Comparison of ENCODE assay signal across 8 mouse cellular contexts in the genomic region with DNA sequence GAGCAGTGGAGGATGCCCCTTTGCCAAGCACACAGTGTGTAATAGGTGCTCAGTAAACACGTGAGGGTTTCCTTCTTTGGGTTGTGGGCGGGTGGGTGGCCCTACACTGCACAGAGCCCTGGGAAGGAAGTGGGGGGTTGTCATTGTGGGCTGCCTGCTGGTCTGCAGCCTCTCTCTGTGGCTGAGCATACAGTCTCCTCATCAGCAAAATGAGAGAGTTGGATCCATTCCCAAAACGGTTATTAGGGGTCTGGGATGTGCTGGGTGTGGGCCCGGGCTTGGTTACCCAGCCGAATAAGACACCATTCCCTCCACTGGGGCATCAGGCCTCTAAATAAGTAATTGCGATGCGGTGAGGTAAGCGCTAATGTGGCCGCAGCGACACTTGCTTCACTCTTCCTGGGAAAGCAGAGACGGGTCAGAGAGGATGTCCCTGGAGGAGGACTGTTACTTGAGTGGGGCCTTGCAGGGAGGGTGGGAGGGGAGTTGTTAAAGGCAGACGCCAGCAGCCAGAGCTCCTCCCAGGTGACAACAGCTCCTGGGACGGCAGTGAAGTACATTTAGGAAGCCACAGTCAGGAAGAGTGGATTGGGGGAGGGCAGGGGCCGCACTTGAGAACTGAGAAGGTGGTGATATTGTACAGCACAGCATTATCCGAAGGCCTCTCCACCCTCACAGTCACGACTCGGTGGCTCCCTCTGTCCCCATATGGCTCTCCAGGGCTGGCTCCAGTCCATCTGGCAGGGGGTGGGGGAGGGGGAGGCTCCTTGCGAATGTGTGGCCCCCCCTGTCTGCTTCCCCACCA. TPM values are rescaled to one million over a fixed set of nuclear protein-coding genes. Genes with fewer than 3 reads are reported as not detected.
DNase-seq lines count a peak whose midpoint lies in the region; ATAC-seq and TF ChIP-seq lines count a peak whose summit lies in the region.

No protein-coding gene starts in this region.

- no peak for TF ChIP-seq CTCF in layer of hippocampus, adult 2 months (conservative IDR thresholded peaks at IDR 0.05)
- no peak for TF ChIP-seq CTCF in kidney, adult 2 months (conservative IDR thresholded peaks at IDR 0.05; ENCODE audit: insufficient read depth, insufficient read length, low read depth, low read length)

- peak overlapping the region; percentile 91 for H3K4me2 ChIP-seq in hindbrain, embryonic 12.5 days (replicated peaks)
- peak overlapping the region; percentile 79 for H3K4me2 ChIP-seq in midbrain, embryonic 15.5 days

- peak; percentile 30 for ATAC-seq in hindbrain, embryonic 12.5 days (ENCODE audit: low FRiP score)
- peak; percentile 24 for ATAC-seq in midbrain, embryonic 15.5 days (replicated peaks)

- H3K4me3 ChIP-seq in embryonic facial prominence, embryonic 10.5 days: peak overlapping the region; percentile 36
- H3K4me3 ChIP-seq in hindbrain, embryonic 12.5 days: no peak overlapping the region
- H3K4me3 ChIP-seq in midbrain, embryonic 15.5 days: no peak overlapping the region
- H3K4me3 ChIP-seq in layer of hippocampus, adult 2 months: no peak overlapping the region
- H3K4me3 ChIP-seq in kidney, adult 2 months (ENCODE audit: insufficient read depth, low read depth, low read length): no peak overlapping the region

- no peak for TF ChIP-seq POLR2A in kidney, adult 2 months (IDR thresholded peaks at IDR 0.05; ENCODE audit: low read depth, low read length)

- H3K9ac ChIP-seq in hindbrain, embryonic 12.5 days: peak overlapping the region; percentile 3; the same call in 1 of the 2 replicates
- H3K9ac ChIP-seq in midbrain, embryonic 15.5 days: 0 out of 2 replicates have a peak overlapping the region, but pooled peaks have one; percentile 12

- peak; percentile 58 to 66 for DNase-seq in cerebellum, postnatal 10 days
- DNase-seq in cerebellum, adult 9-10 months: no peak
- peak; percentile 61 for DNase-seq in embryonic facial prominence, embryonic 10.5 days (ENCODE audit: low spot score)
- DNase-seq in adipocyte (ENCODE audit: low spot score): no peak
- no peak for DNase-seq in layer of hippocampus, adult 2 months (ENCODE audit: low spot score in 2 of 2)
- DNase-seq in kidney, adult 2 months: no peak

- H3K27me3 ChIP-seq in embryonic facial prominence, embryonic 10.5 days (replicated peaks; ENCODE audit: low read depth, poor library complexity, severe bottlenecking): peaks cover 17% of the 10 kb centered on the region
- H3K27me3 ChIP-seq in hindbrain, embryonic 12.5 days: no peaks in the 10 kb centered on the region
- H3K27me3 ChIP-seq in midbrain, embryonic 15.5 days (replicated peaks): no peaks in the 10 kb centered on the region
- no peaks in the 10 kb centered on the region for H3K27me3 ChIP-seq in kidney, adult 2 months (replicated peaks; ENCODE audit: control insufficient read depth, insufficient read depth, low read length)

- 0 out of 2 replicates have a peak overlapping the region, but pooled peaks have one; percentile 35 for H3K27ac ChIP-seq in embryonic facial prominence, embryonic 10.5 days (replicated peaks)
- H3K27ac ChIP-seq in hindbrain, embryonic 12.5 days: peak overlapping the region; percentile 62
- H3K27ac ChIP-seq in midbrain, embryonic 15.5 days: no peak overlapping the region
- H3K27ac ChIP-seq in layer of hippocampus, adult 2 months: no peak overlapping the region
- no peak overlapping the region for H3K27ac ChIP-seq in kidney, adult 2 months (ENCODE audit: insufficient read depth, low read depth, low read length)

- WGBS in embryonic facial prominence, embryonic 10.5 days: 36% methylated on average over 18 of the region's 18 CpGs
- WGBS in hindbrain, embryonic 12.5 days: 22% methylated on average over 16 of the region's 18 CpGs
- WGBS in midbrain, embryonic 15.5 days: 12% methylated on average over 18 of the region's 18 CpGs
- WGBS in kidney, adult 2 months: 53% methylated on average over 18 of the region's 18 CpGs

- peaks cover 100% of the 10 kb centered on the region for H3K4me1 ChIP-seq in embryonic facial prominence, embryonic 10.5 days
- peaks cover 100% of the 10 kb centered on the region for H3K4me1 ChIP-seq in hindbrain, embryonic 12.5 days
- H3K4me1 ChIP-seq in midbrain, embryonic 15.5 days: peaks cover 98% of the 10 kb centered on the region
- peaks cover 29% of the 10 kb centered on the region for H3K4me1 ChIP-seq in kidney, adult 2 months (ENCODE audit: control insufficient read depth, insufficient read depth, low read length)

- peaks cover 89% of the 10 kb centered on the region for H3K36me3 ChIP-seq in embryonic facial prominence, embryonic 10.5 days (replicated peaks)
- H3K36me3 ChIP-seq in hindbrain, embryonic 12.5 days: peaks cover 28% of the 10 kb centered on the region
- H3K36me3 ChIP-seq in midbrain, embryonic 15.5 days (replicated peaks): no peaks in the 10 kb centered on the region
- H3K36me3 ChIP-seq in kidney, adult 2 months (ENCODE audit: control insufficient read depth, insufficient read depth, low read length): no peaks in the 10 kb centered on the region

- H3K9me3 ChIP-seq in embryonic facial prominence, embryonic 10.5 days: no peaks in the 10 kb centered on the region
- H3K9me3 ChIP-seq in hindbrain, embryonic 12.5 days (replicated peaks): no peaks in the 10 kb centered on the region
- H3K9me3 ChIP-seq in midbrain, embryonic 15.5 days: no peaks in the 10 kb centered on the region

RNA-seq across cellular contexts. Expression of a gene that starts 8.3 kb away (rescaled TPM):
- polyA plus RNA-seq in embryonic facial prominence, embryonic 10.5 days (2016; fragmentation: Nextera tagmentation; extraction: Ambion mirVana): 50.3 and 51.9 TPM in 2 replicates
- 56.3 and 59.9 TPM in 2 replicates for polyA plus RNA-seq in hindbrain, embryonic 12.5 days (2016; fragmentation: Nextera tagmentation; extraction: Ambion mirVana)
- 34.9 and 39.1 TPM in 2 replicates for polyA plus RNA-seq in midbrain, embryonic 15.5 days (2015; fragmentation: Nextera tagmentation; extraction: Ambion mirVana)
- 10 to 100 TPM; 53.1 to 57.2 TPM for total RNA-seq in layer of hippocampus, adult 2 months (2021)
- polyA plus RNA-seq in kidney, adult 2 months (2012; rRNA removed): 47.2 and 50.9 TPM in 2 replicates

Comparison
In these comparisons a context has a peak if more than half of its experiments do, and no peak if none do; other contexts are left out.
1. DNase-seq: peak in cerebellum, postnatal 10 days (2 of 2) and embryonic facial prominence, embryonic 10.5 days (single experiment); none in cerebellum, adult 9-10 months (single experiment), adipocyte (single experiment), layer of hippocampus, adult 2 months (0 of 2) and kidney, adult 2 months (single experiment).
2. H3K27ac ChIP-seq: peak in embryonic facial prominence, embryonic 10.5 days (single experiment) and hindbrain, embryonic 12.5 days (single experiment); none in midbrain, embryonic 15.5 days (single experiment), layer of hippocampus, adult 2 months (single experiment) and kidney, adult 2 months (single experiment).